Mouse (Mus musculus) liver, postnatal 0 days (tissue): ENCODE results near the gene Arhgdib.

Experiments used
- CTCF ChIP-seq: sonication (generic); IDR thresholded peaks from 2 replicates; pipeline ENCODE4 v1.5.1; 2016; ENCODE audit warnings: antibody characterized with exemption, low read depth
- EP300 ChIP-seq: IDR thresholded peaks from 2 replicates; pipeline ENCODE4 v1.6.1; 2016; ENCODE audit warnings: antibody characterized with exemption, low read depth, mild to moderate bottlenecking

DNA sequence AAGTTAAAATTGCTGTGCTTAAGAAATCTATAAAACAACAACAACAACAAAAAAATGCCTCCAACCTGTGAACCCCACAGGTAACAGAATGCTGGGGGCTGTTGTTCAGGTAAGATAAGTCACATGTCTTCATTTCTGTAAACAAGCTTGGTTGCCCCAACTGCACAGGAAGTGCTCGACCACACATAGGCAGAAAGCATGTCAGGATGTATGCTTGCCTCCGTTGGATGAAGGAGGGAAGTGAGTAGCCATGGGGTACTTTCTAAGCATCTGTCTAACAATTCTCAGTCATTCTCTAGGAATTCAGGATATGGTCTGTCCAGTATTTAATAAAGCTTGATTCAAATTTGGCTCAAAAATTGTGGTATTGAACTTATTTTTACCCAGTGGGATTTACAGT, 42.7 kb downstream of the Arhgdib start:
- TF ChIP-seq CTCF (no peak), EP300 (no peak)
